Mouse (Mus musculus): Measurements from ENCODE around the gene Rcc1. TPM values are rescaled to one million over a fixed set of nuclear protein-coding genes. Genes with fewer than 3 reads are reported as not detected.

Rcc1 gene
- polyA plus RNA-seq, 2 experiments, result 21.5 to 27.2 TPM

- H3K4me2 ChIP-seq (ENCODE audit: low read depth), result peak overlapping the region; percentile 72
- H3K36me3 ChIP-seq (replicated peaks; ENCODE audit: control insufficient read depth, insufficient read depth, low read depth), result peaks cover 20% of the 10 kb centered on the region
- TF ChIP-seq CTCF (IDR thresholded peaks at IDR 0.05; ENCODE audit: low read depth), result peak; percentile 82
- no peak for TF ChIP-seq EP300 (IDR thresholded peaks at IDR 0.05; ENCODE audit: low read depth)
- H3K9ac ChIP-seq (replicated peaks), result peak overlapping the region; percentile 88
- H3K4me1 ChIP-seq (replicated peaks; ENCODE audit: control insufficient read depth in 2 of 2, insufficient read depth in 2 of 2, low read length in 1 of 2), result peaks cover 3 to 19% of the 10 kb centered on the region in 2 experiments; a peak in 3 of 4 replicates
- ATAC-seq (ENCODE audit: insufficient read depth) (peak; percentile 34), DNase-seq (ENCODE audit: low read depth in 3 of 3, low spot score in 3 of 3) (peak; percentile 52 to 64 (median 54))
- 16% methylated on average over 10 of the region's 10 CpGs for WGBS (ENCODE audit: insufficient replicate concordance)
- H3K9me3 ChIP-seq (ENCODE audit: control insufficient read depth, low read length), result no peaks in the 10 kb centered on the region
- H3K27ac ChIP-seq, result peak overlapping the region; percentile 75
- no peaks in the 10 kb centered on the region for H3K27me3 ChIP-seq (ENCODE audit: control insufficient read depth, insufficient read depth, low read length)
- peak overlapping the region; percentile 79 to 86 for H3K4me3 ChIP-seq (ENCODE audit: insufficient read depth in 1 of 2, low read depth in 2 of 2, low read length in 2 of 2)
These were observed 43.4 kb downstream of the Rcc1 start for GRCm38 (mm10) chr4:132309849-132310472.

GRCm38 (mm10) chr4:132309140-132309848 is 44.1 kb downstream of the Rcc1 start:
- peak overlapping the region; percentile 88 for H3K9ac ChIP-seq (replicated peaks)
- no peaks in the 10 kb centered on the region for H3K27me3 ChIP-seq (ENCODE audit: control insufficient read depth, insufficient read depth, low read length)
- peak overlapping the region; percentile 72 for H3K4me2 ChIP-seq (ENCODE audit: low read depth)
- peak in 2 of 3 experiments; percentile 42 to 44 for DNase-seq (ENCODE audit: low read depth in 3 of 3, low spot score in 3 of 3)
- H3K36me3 ChIP-seq (replicated peaks; ENCODE audit: control insufficient read depth, insufficient read depth, low read depth), result peaks cover 20% of the 10 kb centered on the region
- TF ChIP-seq CTCF (IDR thresholded peaks at IDR 0.05; ENCODE audit: low read depth), result peak; percentile 14; the same call in 1 of the 2 replicates
- TF ChIP-seq EP300 (IDR thresholded peaks at IDR 0.05; ENCODE audit: low read depth), result 0 out of 2 replicates have a peak, but pooled peaks have one; percentile 14
- ATAC-seq (ENCODE audit: insufficient read depth), result no peak
- WGBS (ENCODE audit: insufficient replicate concordance), result under 1% methylated on average over 15 of the region's 15 CpGs
- H3K27ac ChIP-seq, result peak overlapping the region; percentile 75
- H3K9me3 ChIP-seq (ENCODE audit: control insufficient read depth, low read length), result no peaks in the 10 kb centered on the region
- H3K4me1 ChIP-seq (replicated peaks; ENCODE audit: control insufficient read depth in 2 of 2, insufficient read depth in 2 of 2, low read length in 1 of 2), result peaks cover 3 to 20% of the 10 kb centered on the region in 2 experiments; a peak in 3 of 4 replicates
- H3K4me3 ChIP-seq (ENCODE audit: insufficient read depth in 1 of 2, low read depth in 2 of 2, low read length in 2 of 2), result peak overlapping the region; percentile 79 to 86

GRCm38 (mm10) chr4:132308437-132309139 is 44.8 kb downstream of the Rcc1 start:
- TF ChIP-seq CTCF (IDR thresholded peaks at IDR 0.05; ENCODE audit: low read depth) (0 out of 2 replicates have a peak, but pooled peaks have one; percentile 21), EP300 (IDR thresholded peaks at IDR 0.05; ENCODE audit: low read depth) (peak; percentile 44)
- DNase-seq (ENCODE audit: low read depth in 3 of 3, low spot score in 3 of 3), result peak; percentile 80 to 86 (median 81)
- ATAC-seq (ENCODE audit: insufficient read depth), result peak; percentile 83
- peaks cover 3 to 22% of the 10 kb centered on the region in 2 experiments; a peak in 3 of 4 replicates for H3K4me1 ChIP-seq (replicated peaks; ENCODE audit: control insufficient read depth in 2 of 2, insufficient read depth in 2 of 2, low read length in 1 of 2)
- WGBS (ENCODE audit: insufficient replicate concordance), result under 1% methylated on average over 41 of the region's 41 CpGs
- peak overlapping the region; percentile 88 for H3K9ac ChIP-seq (replicated peaks)
- H3K4me3 ChIP-seq (ENCODE audit: insufficient read depth in 1 of 2, low read depth in 2 of 2, low read length in 2 of 2), result peak overlapping the region; percentile 79 to 86
- H3K27me3 ChIP-seq (ENCODE audit: control insufficient read depth, insufficient read depth, low read length), result no peaks in the 10 kb centered on the region
- peak overlapping the region; percentile 75 for H3K27ac ChIP-seq
- no peaks in the 10 kb centered on the region for H3K9me3 ChIP-seq (ENCODE audit: control insufficient read depth, low read length)
- H3K4me2 ChIP-seq (ENCODE audit: low read depth), result peak overlapping the region; percentile 72
- peaks cover 20% of the 10 kb centered on the region for H3K36me3 ChIP-seq (replicated peaks; ENCODE audit: control insufficient read depth, insufficient read depth, low read depth)

- Histone ChIP-seq H3K27me3 (ENCODE audit: control insufficient read depth, insufficient read depth, low read length) (no peaks in the 10 kb centered on the region), H3K4me1 (replicated peaks; ENCODE audit: control insufficient read depth in 2 of 2, insufficient read depth in 2 of 2, low read length in 1 of 2) (peaks cover 6 to 27% of the 10 kb centered on the region in 2 experiments; a peak in 3 of 4 replicates), H3K9me3 (ENCODE audit: control insufficient read depth, low read length) (no peaks in the 10 kb centered on the region), H3K4me3 (ENCODE audit: insufficient read depth in 1 of 2, low read depth in 2 of 2, low read length in 2 of 2) (no peak overlapping the region), H3K9ac (replicated peaks) (no peak overlapping the region), H3K36me3 (replicated peaks; ENCODE audit: control insufficient read depth, insufficient read depth, low read depth) (peaks cover 18% of the 10 kb centered on the region), H3K4me2 (ENCODE audit: low read depth) (no peak overlapping the region), H3K27ac (no peak overlapping the region)
- no peak for TF ChIP-seq CTCF (IDR thresholded peaks at IDR 0.05; ENCODE audit: low read depth)
- no peak for TF ChIP-seq EP300 (IDR thresholded peaks at IDR 0.05; ENCODE audit: low read depth)
- 54% methylated on average over 6 of the region's 6 CpGs for WGBS (ENCODE audit: insufficient replicate concordance)
- DNase-seq (ENCODE audit: low read depth in 3 of 3, low spot score in 3 of 3) (no peak), ATAC-seq (ENCODE audit: insufficient read depth) (no peak)
These were observed 47.4 kb downstream of the Rcc1 start for GRCm38 (mm10) chr4:132306004-132306403.
